Mouse (Mus musculus): ENCODE measurements around the gene Hs3st3b1.

DNA sequence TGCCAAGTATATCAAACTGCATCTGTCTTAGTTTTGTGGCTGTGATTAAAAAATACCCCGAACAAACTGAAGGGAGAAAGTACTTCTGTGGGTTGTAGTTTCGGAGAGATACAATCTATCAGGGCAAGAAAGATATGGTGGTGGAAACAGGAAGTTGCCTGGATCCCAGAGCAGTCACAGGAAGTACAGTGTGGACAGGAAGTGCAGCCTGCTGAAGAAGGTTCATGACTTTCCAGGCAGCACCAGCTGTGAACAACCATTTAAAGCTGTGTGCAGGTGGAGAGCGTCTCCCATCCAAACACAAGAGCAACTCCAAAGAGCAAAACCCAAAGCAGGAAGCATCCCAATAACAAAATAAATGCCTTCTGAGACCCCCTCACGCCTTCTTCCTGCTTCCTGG lies 13.6 kb downstream of the Hs3st3b1 start:
- TF ChIP-seq CTCF (IDR thresholded peaks at IDR 0.05; ENCODE audit: low read depth), result no peak
- no peak for TF ChIP-seq EP300 (IDR thresholded peaks at IDR 0.05; ENCODE audit: low read depth)

Measured in heart, postnatal 0 days (tissue).